In the genomic region with DNA sequence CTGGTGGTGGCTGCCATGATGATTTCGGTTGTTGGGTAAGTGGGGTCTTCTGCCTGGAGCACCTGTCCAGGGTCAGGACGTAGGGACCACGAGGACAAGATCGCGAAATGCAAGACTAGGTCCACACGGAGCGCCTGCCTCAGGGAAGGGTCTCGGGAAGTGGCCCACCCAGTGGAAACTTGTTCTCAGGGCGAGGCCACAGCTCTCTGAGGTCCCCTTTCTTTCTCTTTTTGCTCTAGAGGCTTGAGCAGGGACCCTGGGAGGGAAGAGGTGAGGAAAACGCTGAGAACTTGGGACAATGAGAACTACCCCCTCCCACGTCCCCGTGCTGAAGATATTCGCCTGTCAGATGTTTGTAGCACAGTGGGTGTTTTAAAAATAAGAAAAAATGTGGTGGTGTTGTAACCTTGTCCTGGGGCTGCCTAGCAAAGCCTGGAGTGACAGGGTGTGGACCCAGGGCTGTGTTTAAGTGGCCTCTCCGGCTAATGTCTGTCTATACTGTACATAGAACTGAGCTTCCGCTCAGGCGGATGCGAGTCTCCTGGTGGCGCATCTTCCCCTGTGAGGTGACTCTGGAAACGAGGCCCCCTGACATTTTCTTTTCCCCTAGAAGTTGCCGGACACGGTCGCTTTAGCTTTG, we compare ENCODE assay signal across 8 mouse cellular contexts. TPM values are rescaled to one million over a fixed set of nuclear protein-coding genes. Genes with fewer than 3 reads are reported as not detected.
A peak's percentile ranks its signal among the peaks of the same experiment; 100 is the strongest.
DNase-seq lines count a peak whose midpoint lies in the region; ATAC-seq and TF ChIP-seq lines count a peak whose summit lies in the region.

No protein-coding gene starts in this region.

- WGBS in embryonic facial prominence, embryonic 14.5 days: 1% methylated on average over 22 of the region's 22 CpGs
- WGBS in lung, embryonic 15.5 days: 0% methylated on average over 22 of the region's 22 CpGs
- under 1% methylated on average over 22 of the region's 22 CpGs for WGBS in olfactory bulb, adult 2 months

- TF ChIP-seq CTCF in E14TG2a.4 (conservative IDR thresholded peaks at IDR 0.05; ENCODE audit: low read length): no peak
- TF ChIP-seq CTCF in olfactory bulb, adult 2 months (IDR thresholded peaks at IDR 0.05; ENCODE audit: insufficient read depth, low read depth, low read length): no peak

- no peaks in the 10 kb centered on the region for H3K27me3 ChIP-seq in E14TG2a.4 (ENCODE audit: insufficient read depth, low read length)
- no peaks in the 10 kb centered on the region for H3K27me3 ChIP-seq in embryonic facial prominence, embryonic 14.5 days (replicated peaks; ENCODE audit: control insufficient read depth, insufficient read depth, low read length)
- no peaks in the 10 kb centered on the region for H3K27me3 ChIP-seq in lung, embryonic 15.5 days

- peaks cover 22% of the 10 kb centered on the region; the same call in 1 of the 2 replicates for H3K36me3 ChIP-seq in E14TG2a.4 (ENCODE audit: insufficient read depth, low read length)
- H3K36me3 ChIP-seq in embryonic facial prominence, embryonic 14.5 days (ENCODE audit: control insufficient read depth, insufficient read depth, low read length): 0 out of 2 replicates have a peak, but pooled peaks cover 8% of the 10 kb centered on the region
- H3K36me3 ChIP-seq in lung, embryonic 15.5 days: peaks cover 8% of the 10 kb centered on the region; the same call in 1 of the 2 replicates

- peak overlapping the region; percentile 76 for H3K4me2 ChIP-seq in embryonic facial prominence, embryonic 14.5 days (ENCODE audit: low read depth, low read length)
- H3K4me2 ChIP-seq in lung, embryonic 15.5 days: peak overlapping the region; percentile 71

- peaks cover 7% of the 10 kb centered on the region; the same call in 1 of the 2 replicates for H3K9me3 ChIP-seq in E14TG2a.4 (ENCODE audit: low read length)
- H3K9me3 ChIP-seq in embryonic facial prominence, embryonic 14.5 days (ENCODE audit: control insufficient read depth, low read length): no peaks in the 10 kb centered on the region
- no peaks in the 10 kb centered on the region for H3K9me3 ChIP-seq in lung, embryonic 15.5 days

- peak overlapping the region; percentile 66 for H3K27ac ChIP-seq in embryonic facial prominence, embryonic 14.5 days (replicated peaks; ENCODE audit: low read depth, low read length)
- peak overlapping the region; percentile 68 for H3K27ac ChIP-seq in lung, embryonic 15.5 days
- H3K27ac ChIP-seq in olfactory bulb, adult 2 months (ENCODE audit: insufficient read depth, low read depth, low read length): peak overlapping the region; percentile 17; the same call in 1 of the 2 replicates

- peak; percentile 47; the same call in 1 of the 2 replicates for ATAC-seq in frontal cortex, adult (ENCODE audit: low TSS enrichment)
- peak; percentile 47 for ATAC-seq in embryonic facial prominence, embryonic 14.5 days (ENCODE audit: low read depth)
- peak; percentile 42 for ATAC-seq in inflammation-experienced regulatory T-cells, adult 6 months
- peak; percentile 63; the same call in 1 of the 2 replicates for ATAC-seq in lung, embryonic 15.5 days (ENCODE audit: borderline replicate concordance, extremely low read depth, low FRiP score, low TSS enrichment)

- H3K4me3 ChIP-seq in E14TG2a.4 (replicated peaks; ENCODE audit: low read length): peak overlapping the region; percentile 90
- H3K4me3 ChIP-seq in embryonic facial prominence, embryonic 14.5 days (ENCODE audit: low read depth, low read length): peak overlapping the region; percentile 66
- peak overlapping the region; percentile 72 for H3K4me3 ChIP-seq in lung, embryonic 15.5 days
- H3K4me3 ChIP-seq in olfactory bulb, adult 2 months (ENCODE audit: insufficient read depth, low read depth, low read length): peak overlapping the region; percentile 68

- H3K4me1 ChIP-seq in E14TG2a.4 (replicated peaks; ENCODE audit: low read depth, low read length): peaks cover 59% of the 10 kb centered on the region
- H3K4me1 ChIP-seq in embryonic facial prominence, embryonic 14.5 days (ENCODE audit: control insufficient read depth, insufficient read depth, low read length): peaks cover 5% of the 10 kb centered on the region; the same call in 1 of the 2 replicates
- peaks cover 28% of the 10 kb centered on the region for H3K4me1 ChIP-seq in lung, embryonic 15.5 days
- peaks cover 7% of the 10 kb centered on the region for H3K4me1 ChIP-seq in olfactory bulb, adult 2 months (ENCODE audit: control insufficient read depth, insufficient read depth, low read length)

- no peak for DNase-seq in frontal cortex, postnatal 25 days (ENCODE audit: low spot score in 2 of 2)
- peak; percentile 41 for DNase-seq in embryonic facial prominence, embryonic 14.5 days (ENCODE audit: low spot score)
- no peak for DNase-seq in layer of hippocampus, postnatal 25 days (ENCODE audit: extremely low spot score in 1 of 2, low spot score in 1 of 2)

- peak overlapping the region; percentile 73 for H3K9ac ChIP-seq in embryonic facial prominence, embryonic 14.5 days (ENCODE audit: low read depth, low read length)
- peak overlapping the region; percentile 72 for H3K9ac ChIP-seq in lung, embryonic 15.5 days

- TF ChIP-seq POLR2A in olfactory bulb, adult 2 months (IDR thresholded peaks at IDR 0.05; ENCODE audit: insufficient read depth, low read depth, low read length): 0 out of 2 replicates have a peak, but pooled peaks have one; percentile 2

RNA-seq across cellular contexts. Expression of gene Arl6ip5, which starts 0.6 kb away (rescaled TPM):
- 78.1 and 78.3 TPM in 2 replicates for polyA plus RNA-seq in embryonic facial prominence, embryonic 14.5 days (2014; fragmentation: Nextera tagmentation; extraction: Ambion mirVana)
- 100 to 1,000 TPM; 199 to 332 (median 237) TPM for polyA plus RNA-seq in inflammation-experienced regulatory T-cells, adult 6 months (2017; shearing (Covaris generic))
- polyA plus RNA-seq in lung, embryonic 15.5 days (2015; fragmentation: Nextera tagmentation; extraction: Ambion mirVana): 61.1 and 62.3 TPM in 2 replicates
- polyA plus RNA-seq in olfactory bulb, adult 2 months (2012; ENCODE audit: insufficient read depth, insufficient read length, low replicate concordance, missing spikeins): not detected in 2 replicates
- total RNA-seq in layer of hippocampus, postnatal 25 days (2021): 100 to 1,000 TPM; 180 to 192 TPM

RNA-seq across cellular contexts. Expression of gene Uba3, which starts 5.6 kb away (rescaled TPM):
- polyA plus RNA-seq in embryonic facial prominence, embryonic 14.5 days (2014; fragmentation: Nextera tagmentation; extraction: Ambion mirVana): 77.7 and 88.3 TPM in 2 replicates
- polyA plus RNA-seq in inflammation-experienced regulatory T-cells, adult 6 months (2017; shearing (Covaris generic)): 10 to 100 TPM; 31.7 to 53.1 (median 36.0) TPM
- 79.3 and 81.9 TPM in 2 replicates for polyA plus RNA-seq in lung, embryonic 15.5 days (2015; fragmentation: Nextera tagmentation; extraction: Ambion mirVana)
- polyA plus RNA-seq in olfactory bulb, adult 2 months (2012; ENCODE audit: insufficient read depth, insufficient read length, low replicate concordance, missing spikeins): not detected in 2 replicates
- total RNA-seq in layer of hippocampus, postnatal 25 days (2021): 10 to 100 TPM; 70.4 to 71.5 TPM

RNA-seq across cellular contexts. Expression of gene Tmf1, which starts 32.2 kb away (rescaled TPM):
- 36.4 and 37.7 TPM in 2 replicates for polyA plus RNA-seq in embryonic facial prominence, embryonic 14.5 days (2014; fragmentation: Nextera tagmentation; extraction: Ambion mirVana)
- 10 to 100 TPM; 44.3 to 55.2 (median 54.8) TPM for polyA plus RNA-seq in inflammation-experienced regulatory T-cells, adult 6 months (2017; shearing (Covaris generic))
- polyA plus RNA-seq in lung, embryonic 15.5 days (2015; fragmentation: Nextera tagmentation; extraction: Ambion mirVana): 33.1 and 34.5 TPM in 2 replicates
- polyA plus RNA-seq in olfactory bulb, adult 2 months (2012; ENCODE audit: insufficient read depth, insufficient read length, low replicate concordance, missing spikeins): not detected in 2 replicates
- total RNA-seq in layer of hippocampus, postnatal 25 days (2021): 10 to 100 TPM; 52.0 to 53.2 TPM

RNA-seq across cellular contexts. Expression of gene Lmod3, which starts 41.5 kb away (rescaled TPM):
- polyA plus RNA-seq in embryonic facial prominence, embryonic 14.5 days (2014; fragmentation: Nextera tagmentation; extraction: Ambion mirVana): 17.1 and 21.6 TPM in 2 replicates
- under 1 TPM in 2 of 3 experiments, not detected in 1; 0.15 to 0.16 TPM for polyA plus RNA-seq in inflammation-experienced regulatory T-cells, adult 6 months (2017; shearing (Covaris generic))
- polyA plus RNA-seq in lung, embryonic 15.5 days (2015; fragmentation: Nextera tagmentation; extraction: Ambion mirVana): 0.30 and 0.42 TPM in 2 replicates
- polyA plus RNA-seq in olfactory bulb, adult 2 months (2012; ENCODE audit: insufficient read depth, insufficient read length, low replicate concordance, missing spikeins): not detected in 2 replicates
- total RNA-seq in layer of hippocampus, postnatal 25 days (2021): not detected

Comparison
In these comparisons a context has a peak if more than half of its experiments do, and no peak if none do; other contexts are left out.
1. H3K27ac ChIP-seq: peak in every context shown above with its lines; median percentile 68 in lung, embryonic 15.5 days; 66 in embryonic facial prominence, embryonic 14.5 days; 17 in olfactory bulb, adult 2 months.